Mouse (Mus musculus): ENCODE measurements around the gene Gdpd5. TPM values are rescaled to one million over a fixed set of nuclear protein-coding genes. Genes with fewer than 3 reads are reported as not detected.

The Gdpd5 gene
- polyA plus RNA-seq, 1 experiment from 2014 or later = 8.1 TPM

GRCm38 (mm10) chr7:99427031-99427430, 45.8 kb downstream of the Gdpd5 start:
- ATAC-seq (ENCODE audit: low FRiP score, low TSS enrichment) = no peak
- TF ChIP-seq EP300 (optimal IDR thresholded peaks at IDR 0.05) = no peak
- no peak for TF ChIP-seq CTCF (IDR thresholded peaks at IDR 0.05; ENCODE audit: low read depth)
- 70% methylated on average over 10 of the region's 10 CpGs for WGBS
- Histone ChIP-seq H3K4me1 (replicated peaks; ENCODE audit: control insufficient read depth, insufficient read depth) (0 out of 2 replicates have a peak, but pooled peaks cover 5% of the 10 kb centered on the region), H3K4me3 (ENCODE audit: low read depth, low read length) (no peak overlapping the region), H3K27ac (replicated peaks) (no peak overlapping the region), H3K36me3 (ENCODE audit: control insufficient read depth, insufficient read depth, low read length) (no peaks in the 10 kb centered on the region), H3K27me3 (ENCODE audit: control insufficient read depth, insufficient read depth, low read length) (no peaks in the 10 kb centered on the region), H3K4me2 (replicated peaks; ENCODE audit: low read depth) (no peak overlapping the region), H3K9me3 (ENCODE audit: control insufficient read depth, low read length) (no peaks in the 10 kb centered on the region), H3K9ac (ENCODE audit: low read length) (no peak overlapping the region)
- no peak for DNase-seq (ENCODE audit: low spot score)

DNA sequence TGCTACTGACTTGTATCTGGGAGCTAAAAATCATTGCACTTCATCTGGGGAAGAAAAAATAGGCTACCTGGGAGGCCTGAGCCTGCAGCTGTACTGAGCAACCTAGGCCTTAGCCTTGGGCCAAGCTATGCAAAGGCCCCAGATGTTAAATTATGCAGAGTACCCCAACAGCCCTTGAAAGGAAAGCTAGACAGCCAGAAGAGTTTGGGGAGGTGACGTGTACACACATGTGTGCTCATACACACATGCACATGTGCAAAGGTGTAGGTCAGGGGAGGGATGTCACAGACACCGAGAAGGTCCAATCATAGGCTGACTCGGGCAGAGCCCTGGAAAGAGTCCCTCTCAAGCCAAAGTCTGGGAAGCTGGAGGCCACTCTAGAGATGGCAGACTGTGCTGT, 46.8 kb downstream of the Gdpd5 start:
- Histone ChIP-seq H3K27ac (replicated peaks) (no peak overlapping the region), H3K9me3 (ENCODE audit: control insufficient read depth, low read length) (no peaks in the 10 kb centered on the region), H3K4me2 (replicated peaks; ENCODE audit: low read depth) (no peak overlapping the region), H3K27me3 (ENCODE audit: control insufficient read depth, insufficient read depth, low read length) (no peaks in the 10 kb centered on the region), H3K4me3 (ENCODE audit: low read depth, low read length) (no peak overlapping the region), H3K9ac (ENCODE audit: low read length) (no peak overlapping the region), H3K4me1 (replicated peaks; ENCODE audit: control insufficient read depth, insufficient read depth) (0 out of 2 replicates have a peak, but pooled peaks cover 5% of the 10 kb centered on the region), H3K36me3 (ENCODE audit: control insufficient read depth, insufficient read depth, low read length) (no peaks in the 10 kb centered on the region)
- ATAC-seq (ENCODE audit: low FRiP score, low TSS enrichment) (no peak), DNase-seq (ENCODE audit: low spot score) (no peak)
- WGBS = 91% methylated on average over 3 of the region's 3 CpGs
- TF ChIP-seq EP300 (optimal IDR thresholded peaks at IDR 0.05) (no peak), CTCF (IDR thresholded peaks at IDR 0.05; ENCODE audit: low read depth) (no peak)

GRCm38 (mm10) chr7:99428836-99429235, 47.6 kb downstream of the Gdpd5 start:
- TF ChIP-seq CTCF (IDR thresholded peaks at IDR 0.05; ENCODE audit: low read depth) (no peak), EP300 (optimal IDR thresholded peaks at IDR 0.05) (no peak)
- DNase-seq (ENCODE audit: low spot score) = no peak
- H3K9ac ChIP-seq (ENCODE audit: low read length) = no peak overlapping the region
- no peaks in the 10 kb centered on the region for H3K36me3 ChIP-seq (ENCODE audit: control insufficient read depth, insufficient read depth, low read length)
- no peak overlapping the region for H3K4me2 ChIP-seq (replicated peaks; ENCODE audit: low read depth)
- no peak for ATAC-seq (ENCODE audit: low FRiP score, low TSS enrichment)
- 0 out of 2 replicates have a peak, but pooled peaks cover 5% of the 10 kb centered on the region for H3K4me1 ChIP-seq (replicated peaks; ENCODE audit: control insufficient read depth, insufficient read depth)
- no peaks in the 10 kb centered on the region for H3K27me3 ChIP-seq (ENCODE audit: control insufficient read depth, insufficient read depth, low read length)
- no peak overlapping the region for H3K27ac ChIP-seq (replicated peaks)
- no peaks in the 10 kb centered on the region for H3K9me3 ChIP-seq (ENCODE audit: control insufficient read depth, low read length)
- WGBS = 83% methylated on average over 5 of the region's 5 CpGs
- no peak overlapping the region for H3K4me3 ChIP-seq (ENCODE audit: low read depth, low read length)

GRCm38 (mm10) chr7:99429786-99430185, 48.6 kb downstream of the Gdpd5 start:
- H3K27ac ChIP-seq (replicated peaks) = no peak overlapping the region
- no peak overlapping the region for H3K4me2 ChIP-seq (replicated peaks; ENCODE audit: low read depth)
- H3K4me3 ChIP-seq (ENCODE audit: low read depth, low read length) = no peak overlapping the region
- TF ChIP-seq EP300 (optimal IDR thresholded peaks at IDR 0.05) = no peak
- TF ChIP-seq CTCF (IDR thresholded peaks at IDR 0.05; ENCODE audit: low read depth) = no peak
- ATAC-seq (ENCODE audit: low FRiP score, low TSS enrichment) (no peak), DNase-seq (ENCODE audit: low spot score) (no peak)
- WGBS = 45% methylated on average over 6 of the region's 6 CpGs
- H3K36me3 ChIP-seq (ENCODE audit: control insufficient read depth, insufficient read depth, low read length) = no peaks in the 10 kb centered on the region
- 0 out of 2 replicates have a peak overlapping the region, but pooled peaks have one; percentile 4 for H3K9ac ChIP-seq (ENCODE audit: low read length)
- 0 out of 2 replicates have a peak, but pooled peaks cover 3% of the 10 kb centered on the region for H3K4me1 ChIP-seq (replicated peaks; ENCODE audit: control insufficient read depth, insufficient read depth)
- no peaks in the 10 kb centered on the region for H3K9me3 ChIP-seq (ENCODE audit: control insufficient read depth, low read length)
- H3K27me3 ChIP-seq (ENCODE audit: control insufficient read depth, insufficient read depth, low read length) = no peaks in the 10 kb centered on the region

DNA sequence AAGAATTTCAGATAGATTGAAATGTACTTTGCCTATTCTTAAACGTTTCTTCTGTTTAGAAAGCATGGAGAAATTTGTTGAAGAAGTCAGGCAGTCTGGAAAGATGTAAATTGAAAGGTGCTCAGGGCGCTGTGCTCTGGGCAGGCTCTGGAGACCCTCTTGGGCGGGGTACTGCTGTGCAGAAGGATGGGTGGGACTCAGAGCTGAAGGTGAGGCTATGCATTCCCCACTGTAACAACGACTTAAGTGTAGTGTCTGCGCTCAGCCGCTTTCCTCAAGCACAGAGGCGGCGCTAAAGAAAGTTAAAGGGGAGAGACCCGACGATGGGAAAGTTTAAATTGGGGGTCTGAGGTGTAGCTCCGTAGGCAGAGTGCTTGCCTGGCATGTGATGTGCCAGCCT, 49.0 kb downstream of the Gdpd5 start:
- no peak overlapping the region for H3K27ac ChIP-seq (replicated peaks)
- no peaks in the 10 kb centered on the region for H3K4me1 ChIP-seq (replicated peaks; ENCODE audit: control insufficient read depth, insufficient read depth)
- H3K9me3 ChIP-seq (ENCODE audit: control insufficient read depth, low read length) = no peaks in the 10 kb centered on the region
- no peak overlapping the region for H3K4me3 ChIP-seq (ENCODE audit: low read depth, low read length)
- no peaks in the 10 kb centered on the region for H3K36me3 ChIP-seq (ENCODE audit: control insufficient read depth, insufficient read depth, low read length)
- 59% methylated on average over 11 of the region's 11 CpGs for WGBS
- TF ChIP-seq CTCF (IDR thresholded peaks at IDR 0.05; ENCODE audit: low read depth) (no peak), EP300 (optimal IDR thresholded peaks at IDR 0.05) (no peak)
- no peak overlapping the region for H3K4me2 ChIP-seq (replicated peaks; ENCODE audit: low read depth)
- no peaks in the 10 kb centered on the region for H3K27me3 ChIP-seq (ENCODE audit: control insufficient read depth, insufficient read depth, low read length)
- no peak overlapping the region for H3K9ac ChIP-seq (ENCODE audit: low read length)
- ATAC-seq (ENCODE audit: low FRiP score, low TSS enrichment) (no peak), DNase-seq (ENCODE audit: low spot score) (no peak)

DNA sequence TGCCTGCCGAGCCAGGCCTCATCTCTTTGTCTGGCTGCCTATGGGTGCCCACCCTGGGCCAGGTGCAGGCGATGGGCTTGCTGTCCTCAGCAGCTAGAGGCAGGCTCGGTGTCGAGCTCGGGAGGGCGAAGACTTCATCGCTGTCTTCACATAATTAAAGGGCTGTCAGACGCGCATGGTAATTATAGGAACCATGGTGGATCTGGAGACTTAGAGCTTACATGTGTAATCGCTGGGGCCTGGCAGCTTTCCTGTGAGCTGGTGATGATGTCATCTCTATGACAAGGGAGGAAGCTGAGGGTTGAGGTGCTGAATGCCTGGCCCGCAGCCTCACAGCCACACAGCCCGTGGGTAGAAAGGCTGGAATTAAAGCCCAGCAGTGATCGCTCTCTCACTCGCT, 51.0 kb downstream of the Gdpd5 start:
- H3K36me3 ChIP-seq (ENCODE audit: control insufficient read depth, insufficient read depth, low read length) = no peaks in the 10 kb centered on the region
- no peak for DNase-seq (ENCODE audit: low spot score)
- 66% methylated on average over 14 of the region's 14 CpGs for WGBS

More for the DNA sequence above, 51.0 kb downstream of the Gdpd5 start:
- no peak overlapping the region for H3K9ac ChIP-seq (ENCODE audit: low read length)
- H3K4me2 ChIP-seq (replicated peaks; ENCODE audit: low read depth) = no peak overlapping the region
- H3K4me3 ChIP-seq (ENCODE audit: low read depth, low read length) = no peak overlapping the region
- no peaks in the 10 kb centered on the region for H3K9me3 ChIP-seq (ENCODE audit: control insufficient read depth, low read length)
- no peaks in the 10 kb centered on the region for H3K27me3 ChIP-seq (ENCODE audit: control insufficient read depth, insufficient read depth, low read length)
- no peak for ATAC-seq (ENCODE audit: low FRiP score, low TSS enrichment)
- no peaks in the 10 kb centered on the region for H3K4me1 ChIP-seq (replicated peaks; ENCODE audit: control insufficient read depth, insufficient read depth)
- H3K27ac ChIP-seq (replicated peaks) = no peak overlapping the region
- no peak for TF ChIP-seq EP300 (optimal IDR thresholded peaks at IDR 0.05)
- TF ChIP-seq CTCF (IDR thresholded peaks at IDR 0.05; ENCODE audit: low read depth) = no peak
